Mouse (Mus musculus) midbrain, embryonic 15.5 days (tissue): ENCODE data around the gene Zc3hav1. TPM values are rescaled to one million over a fixed set of nuclear protein-coding genes. Genes with fewer than 3 reads are reported as not detected.

Source experiments
- ATAC-seq: fragments of 200-750 bp; cut with Nextera tagmentation; replicated peaks from 2 replicates; pipeline ENCODE4 v1.8.0; 2017; ENCODE audit warnings: moderate TSS enrichment
- H3K27ac ChIP-seq: fragments of 300-500 bp; sonication (generic); 2 replicates; pipeline ENCODE4 v1.5.1; 2015; ENCODE audit warnings: mild to moderate bottlenecking, inconsistent platforms
- H3K27me3 ChIP-seq: fragments of 300-500 bp; sonication (generic); replicated peaks from 2 replicates; pipeline ENCODE4 v1.6.1; 2015; ENCODE audit warnings: inconsistent platforms
- H3K36me3 ChIP-seq: fragments of 300-500 bp; sonication (generic); replicated peaks from 2 replicates; pipeline ENCODE4 v1.6.1; 2015; ENCODE audit warnings: inconsistent platforms
- H3K4me1 ChIP-seq: fragments of 300-500 bp; sonication (generic); 2 replicates; pipeline ENCODE4 v1.6.1; 2015; ENCODE audit warnings: inconsistent platforms
- H3K4me2 ChIP-seq: fragments of 300-500 bp; sonication (generic); 2 replicates; pipeline ENCODE4 v1.6.1; 2015; ENCODE audit warnings: inconsistent platforms, mild to moderate bottlenecking, moderate library complexity
- H3K4me3 ChIP-seq: fragments of 300-500 bp; sonication (generic); 2 replicates; pipeline ENCODE4 v1.5.1; 2015; ENCODE audit warnings: mild to moderate bottlenecking, inconsistent platforms
- H3K9ac ChIP-seq: fragments of 300-500 bp; sonication (generic); 2 replicates; pipeline ENCODE4 v1.6.1; 2015; ENCODE audit warnings: mild to moderate bottlenecking, inconsistent platforms
- H3K9me3 ChIP-seq: fragments of 300-500 bp; sonication (generic); 2 replicates; pipeline ENCODE4 v1.6.1; 2016; ENCODE audit warnings: inconsistent platforms
- WGBS: fragments of 180-500 bp; shearing (Covaris S2); methylation state at CpG from one replicate; pipeline ENCODE4 v1.1.7; 2015; ENCODE audit warnings: mixed read lengths; 5-methylcytosine and 5-hydroxymethylcytosine counted together
- polyA plus RNA-seq: library from polyadenylated mRNA; unstranded; fragments of >200 nt; fragmentation: Nextera tagmentation; extraction: Ambion mirVana; gene quantifications from 2 replicates; pipeline ENCODE4 v1.2.1, GENCODE M21; 2015

Gene Zc3hav1
- polyA plus RNA-seq, 1 experiment from 2014 or later, result 1.6 TPM

DNA sequence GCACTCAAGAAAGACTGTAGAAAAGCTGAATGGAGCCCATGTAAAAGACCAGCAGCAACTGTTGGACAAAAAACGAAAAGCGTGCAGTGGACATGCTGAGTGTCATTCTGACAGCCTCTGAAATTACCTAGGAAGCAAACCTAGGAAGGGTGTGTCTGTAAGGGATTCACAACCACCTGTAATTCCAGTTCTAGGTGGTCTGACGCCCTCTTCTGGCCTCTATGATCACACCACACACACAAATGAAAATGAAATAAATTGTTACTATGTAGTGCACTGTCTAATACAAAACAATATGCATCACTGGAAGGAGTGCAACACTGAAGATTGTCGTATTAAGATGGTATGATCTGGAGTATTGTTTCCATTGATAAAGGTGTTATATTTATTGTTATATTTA is 92.5 kb downstream of the Zc3hav1 start:
- Histone ChIP-seq H3K4me2 (no peak overlapping the region), H3K9me3 (no peaks in the 10 kb centered on the region), H3K4me3 (no peak overlapping the region), H3K36me3 (no peaks in the 10 kb centered on the region), H3K27me3 (no peaks in the 10 kb centered on the region), H3K4me1 (no peaks in the 10 kb centered on the region), H3K9ac (no peak overlapping the region), H3K27ac (no peak overlapping the region)
- no peak for ATAC-seq
- WGBS, result 71% methylated on average over 4 of the region's 4 CpGs

GRCm38 (mm10) chr6:38257506-38257905 is 96.9 kb downstream of the Zc3hav1 start:
- Histone ChIP-seq H3K27ac (no peak overlapping the region), H3K4me2 (no peak overlapping the region), H3K4me3 (no peak overlapping the region), H3K36me3 (no peaks in the 10 kb centered on the region), H3K4me1 (peaks cover 9% of the 10 kb centered on the region), H3K27me3 (no peaks in the 10 kb centered on the region), H3K9me3 (no peaks in the 10 kb centered on the region), H3K9ac (no peak overlapping the region)
- ATAC-seq, result no peak
- WGBS, result 93% methylated on average over 8 of the region's 8 CpGs

DNA sequence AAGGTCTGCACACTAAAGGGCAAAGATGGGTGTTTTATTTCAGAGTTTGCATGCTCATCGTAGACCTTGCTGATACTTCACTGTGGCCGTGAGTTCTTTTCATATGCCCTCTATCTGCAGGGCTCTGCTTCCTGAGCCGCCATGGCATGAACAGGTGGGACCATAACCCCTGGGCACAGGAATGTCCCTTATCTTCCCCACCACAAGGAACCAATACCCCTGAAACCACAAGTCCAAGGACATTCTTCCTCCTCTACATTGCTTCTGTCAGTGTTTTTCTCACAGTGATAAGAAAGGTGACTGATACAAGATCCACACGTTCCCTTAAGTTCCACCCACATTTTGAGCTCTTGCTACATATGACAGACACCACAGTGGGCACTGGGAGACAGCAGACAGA is 97.6 kb downstream of the Zc3hav1 start:
- WGBS, result 91% methylated on average over 4 of the region's 4 CpGs
- Histone ChIP-seq H3K4me3 (no peak overlapping the region), H3K36me3 (no peaks in the 10 kb centered on the region), H3K9me3 (no peaks in the 10 kb centered on the region), H3K27me3 (no peaks in the 10 kb centered on the region), H3K4me2 (no peak overlapping the region), H3K4me1 (peaks cover 16% of the 10 kb centered on the region), H3K27ac (no peak overlapping the region), H3K9ac (no peak overlapping the region)
- ATAC-seq, result no peak

GRCm38 (mm10) chr6:38255794-38256193 is 98.6 kb downstream of the Zc3hav1 start:
- no peak for ATAC-seq
- Histone ChIP-seq H3K4me1 (peaks cover 26% of the 10 kb centered on the region), H3K4me2 (no peak overlapping the region), H3K9ac (no peak overlapping the region), H3K4me3 (no peak overlapping the region), H3K27me3 (no peaks in the 10 kb centered on the region), H3K36me3 (no peaks in the 10 kb centered on the region), H3K9me3 (no peaks in the 10 kb centered on the region), H3K27ac (no peak overlapping the region)
- 66% methylated on average over 2 of the region's 2 CpGs for WGBS

Other genes starting within 250 kb of the Zc3hav1 start
- gene Tmem213, start 245.3 kb downstream of the Zc3hav1 start, polyA plus RNA-seq, result not detected in 2 replicates
- gene Atp6v0a4, start 230.0 kb downstream of the Zc3hav1 start, polyA plus RNA-seq, result 0.24 and 0.25 TPM in 2 replicates
- gene D630045J12Rik, start 100.6 kb downstream of the Zc3hav1 start, polyA plus RNA-seq, result 19.7 and 21.0 TPM in 2 replicates
- gene Zc3hav1l, start 55.3 kb downstream of the Zc3hav1 start, polyA plus RNA-seq, result 8.2 and 9.1 TPM in 2 replicates
- gene Ttc26, start 26.9 kb upstream of the Zc3hav1 start, polyA plus RNA-seq, result 7.5 and 7.6 TPM in 2 replicates
- 24.4 and 25.4 TPM in 2 replicates for gene Ubn2, start 79.3 kb upstream of the Zc3hav1 start, polyA plus RNA-seq
- gene Fmc1, start 178.9 kb upstream of the Zc3hav1 start, polyA plus RNA-seq, result 191 and 193 TPM in 2 replicates
- gene Luc7l2, start 196.7 kb upstream of the Zc3hav1 start, polyA plus RNA-seq, result 35.4 and 40.9 TPM in 2 replicates